Mouse (Mus musculus) kidney, postnatal 10 days (tissue): ENCODE measurements around the gene S100a16.
A peak's percentile ranks its signal among the peaks of the same experiment; 100 is the strongest.

Experiments used
- DNase-seq: peaks from one replicate; pipeline ENCODE4 v3.0.0; 2021; ENCODE audit warnings: mixed read lengths

S100a16 gene

GRCm38 (mm10) chr3:90525421-90525820 lies 11.6 kb upstream of the S100a16 start:
- peak; percentile 69 for DNase-seq

DNA sequence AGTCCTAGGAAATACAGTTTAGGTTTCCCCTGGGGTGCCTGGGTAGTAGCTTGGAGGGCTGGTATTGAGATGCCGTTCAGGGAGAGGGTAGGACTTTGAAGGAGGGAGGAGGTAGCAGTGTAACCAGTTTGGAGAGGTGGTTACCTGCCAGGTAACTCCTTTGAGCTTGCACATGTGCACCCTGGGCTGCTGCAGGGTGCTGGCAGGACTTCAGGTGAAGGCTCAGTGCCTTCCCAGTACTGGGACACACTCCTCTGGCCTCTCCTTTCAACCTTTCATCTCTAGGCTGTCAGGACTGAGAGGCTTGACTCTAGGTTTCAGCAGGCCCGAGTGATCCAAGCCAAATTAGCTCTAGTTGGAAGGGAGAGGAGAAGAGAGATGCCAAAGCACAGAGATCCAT lies 11.0 kb upstream of the S100a16 start:
- no peak for DNase-seq

DNA sequence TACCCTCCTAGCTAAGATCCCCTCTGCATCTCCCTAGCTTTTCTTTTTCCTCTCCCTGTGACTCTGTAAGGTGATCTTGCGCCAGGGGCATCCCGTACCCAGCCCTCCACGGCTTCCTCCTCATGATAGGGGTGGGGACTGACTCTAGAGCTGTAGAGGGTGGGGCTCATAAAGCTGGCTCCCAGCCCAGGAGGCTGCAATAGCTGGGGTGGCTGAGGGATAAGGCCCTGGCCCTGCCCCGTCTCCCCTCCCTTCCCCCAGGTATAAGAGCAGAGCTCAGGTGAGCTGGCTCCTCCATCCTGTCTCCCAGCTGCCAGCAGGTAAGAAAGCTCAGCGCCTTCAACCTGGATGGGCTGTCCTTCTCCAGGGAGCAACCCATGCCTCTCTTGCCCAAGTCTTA lies 10.5 kb upstream of the S100a16 start, which contains the start of gene S100a14:
Gene S100a14 (plus strand): TSS at position 277 of the 400 bp plus-strand sequence.
- no peak for DNase-seq

- no peak for DNase-seq
Measured at GRCm38 (mm10) chr3:90527291-90527873, 9.7 kb upstream of the S100a16 start.

DNA sequence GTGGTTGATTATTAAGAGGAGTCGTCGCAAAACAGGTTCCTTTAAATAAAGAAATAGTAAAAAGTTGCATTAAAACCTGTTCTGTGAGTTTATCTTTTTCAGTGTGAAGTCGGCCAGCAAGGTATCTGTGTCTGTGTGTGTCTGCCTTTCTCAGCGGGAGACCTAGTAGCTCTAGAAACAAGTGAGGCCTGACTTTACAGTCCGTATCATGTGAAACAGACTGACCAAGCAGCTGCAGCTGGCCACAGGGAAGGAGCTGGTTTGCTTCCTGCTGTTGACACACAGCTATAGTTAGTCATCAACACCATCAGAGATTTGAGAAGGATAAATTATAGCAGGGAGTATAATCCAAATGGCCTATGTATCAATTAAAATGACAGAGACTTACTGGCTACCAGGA lies 5.3 kb upstream of the S100a16 start:
- DNase-seq: no peak

GRCm38 (mm10) chr3:90535446-90535845 lies 1.6 kb upstream of the S100a16 start:
- no peak for DNase-seq

DNA sequence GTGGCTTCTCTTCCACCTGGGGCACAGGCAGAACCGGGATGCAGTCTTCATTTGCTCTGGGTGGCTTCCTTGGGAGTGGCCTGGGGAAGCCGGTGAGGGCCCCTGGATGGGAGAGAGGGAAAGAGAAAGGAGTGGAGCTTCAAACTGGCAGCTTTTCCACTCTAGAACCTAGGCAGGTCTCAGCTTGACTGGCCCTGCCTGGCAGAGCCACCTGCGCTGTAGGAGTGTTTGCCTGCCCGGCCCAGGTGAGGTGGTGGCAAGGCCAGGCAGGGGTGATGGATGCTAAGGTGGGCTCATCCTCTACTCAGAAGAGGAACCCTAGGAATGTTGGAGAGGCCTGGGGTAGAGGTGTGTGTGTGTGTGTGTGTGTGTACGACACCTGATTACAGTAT lies 847 bp downstream of the S100a16 start:
- DNase-seq: peak; percentile 22

DNA sequence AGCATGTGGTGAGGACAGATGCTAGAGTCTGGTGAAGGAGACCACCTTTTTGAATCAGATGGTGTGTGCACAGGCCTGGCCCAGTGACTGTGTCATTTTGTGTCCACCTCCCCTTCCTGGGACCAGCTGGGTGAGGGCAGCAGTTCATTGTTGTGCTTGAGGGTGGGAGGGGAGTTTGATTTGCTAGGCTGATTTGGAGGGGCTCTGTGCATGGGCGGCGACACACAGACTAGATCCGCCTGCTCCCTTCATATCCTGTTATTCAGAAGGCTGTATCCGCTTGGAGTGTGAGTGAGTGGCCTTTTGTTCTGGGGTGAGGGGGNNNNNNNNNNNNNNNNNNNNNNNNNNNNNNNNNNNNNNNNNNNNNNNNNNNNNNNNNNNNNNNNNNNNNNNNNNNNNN lies 3.9 kb downstream of the S100a16 start:
- peak; percentile 67 for DNase-seq

DNA sequence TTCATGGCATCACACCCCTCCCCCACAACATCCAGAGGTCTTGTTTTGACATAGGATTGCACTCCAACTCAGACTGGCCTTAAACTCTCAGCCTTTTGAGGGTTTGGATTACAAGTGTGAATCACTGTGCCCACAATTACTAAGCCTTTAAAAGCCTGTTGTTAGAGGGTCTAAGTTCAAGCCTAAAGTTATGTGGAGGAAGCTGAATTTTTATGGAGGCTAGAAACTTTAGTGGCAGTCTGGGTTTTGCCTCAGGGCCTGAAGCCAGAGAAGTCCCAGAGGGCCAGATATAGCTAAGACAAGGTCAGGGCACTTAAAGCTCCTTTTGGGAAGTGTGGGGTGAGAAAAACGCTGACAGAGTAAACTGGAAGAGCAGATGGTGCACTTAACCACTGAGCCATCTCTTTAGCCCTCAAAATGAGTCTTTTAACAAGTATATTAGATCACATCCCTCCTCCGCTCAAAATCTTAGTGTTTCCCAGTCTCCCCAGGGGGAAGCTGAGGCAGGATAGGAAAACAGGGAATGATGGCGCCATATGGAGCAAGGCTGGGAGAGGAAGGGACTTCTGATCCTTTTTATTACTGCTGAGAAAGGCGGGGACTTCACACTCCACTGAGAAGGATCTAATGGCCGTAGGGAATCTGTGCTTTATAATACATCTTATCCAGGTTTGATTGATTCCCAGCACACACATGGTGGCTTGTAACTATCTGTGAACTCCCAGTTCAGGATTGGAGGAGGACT lies 12.8 kb downstream of the S100a16 start:
- DNase-seq: peak; percentile 71

- no peak for DNase-seq
Measured at GRCm38 (mm10) chr3:90550421-90550790, 13.4 kb downstream of the S100a16 start.

- no peak for DNase-seq
Measured at GRCm38 (mm10) chr3:90552231-90552630, 15.2 kb downstream of the S100a16 start.

GRCm38 (mm10) chr3:90555954-90556353 lies 18.9 kb downstream of the S100a16 start:
- peak; percentile 44 for DNase-seq

GRCm38 (mm10) chr3:90560008-90560628 lies 23.1 kb downstream of the S100a16 start, which contains the start of gene S100a3:
Gene S100a3, plus strand, starts transcription at chr3:90560578.
- no peak for DNase-seq

DNA sequence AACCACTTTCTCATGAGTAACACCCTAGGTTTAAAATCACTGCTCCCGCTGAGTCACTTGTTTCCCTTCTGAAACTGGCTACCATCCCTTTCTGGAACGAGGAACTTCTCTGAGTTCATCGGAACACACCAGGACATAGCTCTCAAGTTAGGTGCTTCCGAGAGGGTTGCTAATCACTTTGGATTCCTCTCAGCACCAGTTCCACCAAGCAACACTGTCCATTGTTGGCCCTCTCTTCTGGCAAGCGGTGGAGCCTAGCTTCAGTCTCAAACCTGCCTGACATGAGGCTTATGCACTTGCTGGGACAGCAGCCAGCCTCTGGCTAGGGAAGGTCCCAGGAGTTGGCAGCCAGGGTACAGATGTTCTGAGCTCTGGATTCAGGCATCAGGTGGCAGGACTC lies 37.6 kb downstream of the S100a16 start:
- no peak for DNase-seq

GRCm38 (mm10) chr3:90575320-90575719 lies 38.3 kb downstream of the S100a16 start:
- DNase-seq: no peak

GRCm38 (mm10) chr3:90576351-90577001 lies 39.4 kb downstream of the S100a16 start:
- DNase-seq: peak; percentile 67

DNA sequence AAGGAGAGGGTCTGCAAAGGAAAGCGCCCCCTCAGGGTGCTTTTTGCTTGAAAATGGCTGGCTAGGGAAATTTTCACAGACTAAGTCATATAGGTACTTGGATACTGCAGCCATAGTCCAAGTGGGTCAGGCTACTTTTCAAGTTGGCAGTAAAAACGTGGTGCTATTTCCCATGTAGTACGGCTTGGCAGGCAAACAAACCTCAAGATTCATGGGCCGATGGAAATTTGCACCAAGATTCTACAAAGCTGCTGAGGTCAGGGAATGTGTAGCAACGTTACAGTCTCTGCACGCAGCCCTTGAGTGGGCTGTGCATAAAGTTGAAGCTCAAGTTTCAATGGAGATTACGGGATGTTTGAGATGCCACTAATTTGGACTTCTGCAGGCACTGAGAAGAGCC lies 42.4 kb downstream of the S100a16 start:
- no peak for DNase-seq

GRCm38 (mm10) chr3:90581141-90581540 lies 44.1 kb downstream of the S100a16 start:
- no peak for DNase-seq

DNA sequence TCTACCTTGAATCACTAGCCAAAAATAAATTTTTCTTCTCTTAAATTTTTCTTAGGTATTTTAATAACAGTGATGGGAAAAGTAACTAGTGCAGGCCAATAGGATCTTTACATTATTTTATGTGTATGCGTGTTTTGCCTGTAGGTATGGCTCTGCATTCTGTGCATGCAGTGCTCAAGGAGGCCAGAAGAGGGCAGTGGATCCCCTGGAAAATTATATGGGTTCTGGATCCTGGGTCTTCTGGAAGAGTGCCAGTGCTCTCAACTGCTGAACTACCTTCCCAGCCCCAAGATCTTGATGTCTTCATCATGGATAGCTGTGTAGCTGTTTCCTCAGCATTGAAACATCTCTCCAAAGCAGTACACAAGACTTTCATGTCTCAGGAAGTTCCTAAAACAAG lies 45.1 kb downstream of the S100a16 start:
- no peak for DNase-seq

DNA sequence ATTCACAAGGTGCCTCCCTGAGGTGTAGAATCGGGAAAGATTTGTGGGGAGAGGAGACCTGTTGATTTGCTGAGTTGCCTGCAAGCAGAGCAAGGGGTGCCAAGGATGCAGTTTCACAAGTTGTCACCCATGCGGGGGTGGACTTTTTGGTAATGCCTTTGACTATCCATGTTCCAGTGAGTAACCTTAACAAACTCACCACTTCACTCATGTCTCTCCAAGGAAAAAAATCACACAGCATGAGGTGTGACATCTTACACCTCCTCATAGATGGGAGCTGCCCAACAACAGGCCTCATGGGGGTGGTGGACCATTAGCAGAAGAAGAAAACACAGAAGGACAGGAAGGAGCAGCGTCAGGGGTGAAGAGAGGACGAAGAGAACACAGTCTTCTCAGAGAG lies 45.5 kb downstream of the S100a16 start:
- no peak for DNase-seq

GRCm38 (mm10) chr3:90583893-90584292 lies 46.8 kb downstream of the S100a16 start:
- DNase-seq: peak; percentile 42

- peak; percentile 71 for DNase-seq
Measured at GRCm38 (mm10) chr3:90585595-90585994, 48.5 kb downstream of the S100a16 start.

GRCm38 (mm10) chr3:90586016-90586643 lies 49.1 kb downstream of the S100a16 start:
- DNase-seq: no peak
